Mouse (Mus musculus) G1E (cell line): ENCODE measurements around the gene Slc16a1. TPM values are rescaled to one million over a fixed set of nuclear protein-coding genes. Genes with fewer than 3 reads are reported as not detected.

Experiments used
- polyA plus RNA-seq: library from polyadenylated mRNA; stranded (reverse); fragments of >175 nt; gene quantifications from 2 replicates; pipeline ENCODE4 v1.2.3, GENCODE M21; 2012
- total RNA-seq, 2 experiments: library from RNA; stranded (forward) in 1 of 2; stranded (reverse) in 1 of 2; fragments of 200-1000 nt in 1 of 2; fragments of >200 nt in 1 of 2; fragmentation: Nextera tagmentation in 1 of 2; gene quantifications; 2 replicates each; pipeline ENCODE4 v1.2.3; 2014 to 2017

The Slc16a1 gene
- total and polyA plus RNA-seq, 3 experiments = 52.7 to 75.1 (median 62.5) TPM

Other genes starting within 250 kb of the Slc16a1 start
- 14.2 and 20.5 TPM in 2 replicates for gene Lrig2, start 126.8 kb upstream of the Slc16a1 start, total RNA-seq (2014; fragmentation: Nextera tagmentation)
- 15.7 and 18.2 TPM in 2 replicates for gene Lrig2, start 126.8 kb upstream of the Slc16a1 start, total RNA-seq (2017)
- 1.6 and 1.9 TPM in 2 replicates for gene Lrig2, start 126.8 kb upstream of the Slc16a1 start, polyA plus RNA-seq
- not detected in 2 replicates for gene Ppm1j, start 142.4 kb downstream of the Slc16a1 start, total RNA-seq (2014; fragmentation: Nextera tagmentation)
- gene Ppm1j, start 142.4 kb downstream of the Slc16a1 start, total RNA-seq (2017) = not detected in 2 replicates
- 0.08 and 0.16 TPM in 2 replicates for gene Ppm1j, start 142.4 kb downstream of the Slc16a1 start, polyA plus RNA-seq
- not detected in 2 replicates for gene Fam19a3, start 143.2 kb downstream of the Slc16a1 start, total RNA-seq (2014; fragmentation: Nextera tagmentation)
- under 0.01 and 0.11 TPM in 2 replicates for gene Fam19a3, start 143.2 kb downstream of the Slc16a1 start, total RNA-seq (2017)
- gene Fam19a3, start 143.2 kb downstream of the Slc16a1 start, polyA plus RNA-seq = not detected in 2 replicates
- 3.4 and 5.5 TPM in 2 replicates for gene Rhoc, start 149.7 kb downstream of the Slc16a1 start, total RNA-seq (2014; fragmentation: Nextera tagmentation)
- gene Rhoc, start 149.7 kb downstream of the Slc16a1 start, total RNA-seq (2017) = 2.2 and 2.8 TPM in 2 replicates
- 1.2 and 1.4 TPM in 2 replicates for gene Rhoc, start 149.7 kb downstream of the Slc16a1 start, polyA plus RNA-seq
- 33.2 and 34.5 TPM in 2 replicates for gene Mov10, start 179.9 kb downstream of the Slc16a1 start, total RNA-seq (2014; fragmentation: Nextera tagmentation)
- 7.4 and 8.1 TPM in 2 replicates for gene Mov10, start 179.9 kb downstream of the Slc16a1 start, total RNA-seq (2017)
- gene Mov10, start 179.9 kb downstream of the Slc16a1 start, polyA plus RNA-seq = 57.0 and 65.0 TPM in 2 replicates
- gene St7l, start 225.3 kb downstream of the Slc16a1 start, total RNA-seq (2014; fragmentation: Nextera tagmentation) = 32.7 and 34.2 TPM in 2 replicates
- gene St7l, start 225.3 kb downstream of the Slc16a1 start, total RNA-seq (2017) = 25.6 and 25.9 TPM in 2 replicates
- gene St7l, start 225.3 kb downstream of the Slc16a1 start, polyA plus RNA-seq = 2.8 and 3.1 TPM in 2 replicates
- 181 and 182 TPM in 2 replicates for gene Capza1, start 225.8 kb downstream of the Slc16a1 start, total RNA-seq (2014; fragmentation: Nextera tagmentation)
- 148 and 168 TPM in 2 replicates for gene Capza1, start 225.8 kb downstream of the Slc16a1 start, total RNA-seq (2017)
- gene Capza1, start 225.8 kb downstream of the Slc16a1 start, polyA plus RNA-seq = 12.5 and 12.9 TPM in 2 replicates